Mouse (Mus musculus) lung, embryonic 16.5 days (tissue): Measurements from ENCODE around the gene Rufy1. TPM values are rescaled to one million over a fixed set of nuclear protein-coding genes. Genes with fewer than 3 reads are reported as not detected.
A peak's percentile ranks its signal among the peaks of the same experiment; 100 is the strongest.

Source experiments
- ATAC-seq: fragments of 200-750 bp; cut with Nextera tagmentation; 2 replicates; pipeline ENCODE4 v1.8.0; 2017; ENCODE audit warnings: low read depth, mild to moderate bottlenecking, moderate library complexity
- H3K27ac ChIP-seq: fragments of 300-500 bp; sonication (generic); 2 replicates; pipeline ENCODE4 v1.5.1; 2014; ENCODE audit warnings: mild to moderate bottlenecking, control low read depth, low read length
- H3K27me3 ChIP-seq: fragments of 300-500 bp; sonication (generic); 2 replicates; pipeline ENCODE4 v1.6.1; 2014; ENCODE audit warnings: low read depth, low read length, mixed read lengths; ENCODE audit not compliant: control insufficient read depth, insufficient read depth
- H3K36me3 ChIP-seq: fragments of 300-500 bp; sonication (generic); 2 replicates; pipeline ENCODE4 v1.6.1; 2014; ENCODE audit warnings: low read length; ENCODE audit not compliant: control insufficient read depth, insufficient read depth
- H3K4me1 ChIP-seq: fragments of 300-500 bp; sonication (generic); replicated peaks from 2 replicates; pipeline ENCODE4 v1.6.1; 2014; ENCODE audit warnings: low read length, mixed read lengths; ENCODE audit not compliant: control insufficient read depth, insufficient read depth
- H3K4me2 ChIP-seq: fragments of 300-500 bp; sonication (generic); 2 replicates; pipeline ENCODE4 v1.6.1; 2014; ENCODE audit warnings: low read depth, low read length, control low read depth
- H3K4me3 ChIP-seq: fragments of 300-500 bp; sonication (generic); 2 replicates; pipeline ENCODE4 v1.5.1; 2014; ENCODE audit warnings: mild to moderate bottlenecking, low read length, control low read depth
- H3K9ac ChIP-seq: fragments of 300-500 bp; sonication (generic); 2 replicates; pipeline ENCODE4 v1.6.1; 2014; ENCODE audit warnings: low read length, control low read depth
- H3K9me3 ChIP-seq: fragments of 300-500 bp; sonication (generic); 2 replicates; pipeline ENCODE4 v1.6.1; 2016; ENCODE audit warnings: low read length; ENCODE audit not compliant: control insufficient read depth
- WGBS: fragments of 180-500 bp; shearing (Covaris S2); extraction: QIAGEN DNeasy Blood & Tissue Kit; methylation state at CpG from one replicate; pipeline ENCODE4 v1.1.7; 2014; 5-methylcytosine and 5-hydroxymethylcytosine counted together
- microRNA counts: library from miRNA; unstranded; fragments of <30 nt; microRNA quantifications from one replicate; lab custom pipeline; 2016
- microRNA-seq: library from miRNA; unstranded; fragments of <30 nt; microRNA quantifications from one replicate; pipeline ENCODE4, GENCODE M21; 2016
- polyA plus RNA-seq: library from polyadenylated mRNA; unstranded; fragments of >200 nt; fragmentation: Nextera tagmentation; extraction: Ambion mirVana; gene quantifications from 2 replicates; pipeline ENCODE4 v1.2.1, GENCODE M21; 2015

The Rufy1 gene
- polyA plus RNA-seq, 1 experiment from 2014 or later = 23.6 TPM

GRCm38 (mm10) chr11:50354162-50354561 lies 76.8 kb downstream of the Rufy1 start, which contains the start of gene Cby3:
Gene Cby3, plus strand, starts transcription at chr11:50354462.
- ATAC-seq = no peak
- Histone ChIP-seq H3K4me2 (no peak within 1 kb of the TSS), H3K27me3 (no peaks in the 10 kb centered on the region), H3K4me3 (no peak within 1 kb of the TSS), H3K4me1 (no peaks in the 10 kb centered on the region; the same call in 1 of the 2 replicates), H3K36me3 (no peaks in the 10 kb centered on the region), H3K9ac (no peak within 1 kb of the TSS), H3K27ac (no peak within 1 kb of the TSS), H3K9me3 (no peaks in the 10 kb centered on the region)

- no peak for ATAC-seq
- no peak overlapping the region for H3K4me3 ChIP-seq
- 68% methylated on average over 2 of the region's 2 CpGs for WGBS
- no peak overlapping the region for H3K4me2 ChIP-seq
- no peak overlapping the region for H3K9ac ChIP-seq
- no peaks in the 10 kb centered on the region for H3K9me3 ChIP-seq
- H3K27ac ChIP-seq = no peak overlapping the region
- no peaks in the 10 kb centered on the region for H3K36me3 ChIP-seq
- H3K27me3 ChIP-seq = no peaks in the 10 kb centered on the region
- no peaks in the 10 kb centered on the region for H3K4me1 ChIP-seq
Observed at GRCm38 (mm10) chr11:50352177-50352576, 78.7 kb downstream of the Rufy1 start.

- Histone ChIP-seq H3K4me3 (no peak overlapping the region), H3K27ac (no peak overlapping the region), H3K27me3 (no peaks in the 10 kb centered on the region), H3K36me3 (no peaks in the 10 kb centered on the region), H3K9ac (no peak overlapping the region), H3K4me2 (no peak overlapping the region), H3K4me1 (no peaks in the 10 kb centered on the region), H3K9me3 (no peaks in the 10 kb centered on the region)
- no peak for ATAC-seq
- 79% methylated on average over 9 of the region's 9 CpGs for WGBS
Observed at GRCm38 (mm10) chr11:50346256-50347032, 84.5 kb downstream of the Rufy1 start.

- H3K9ac ChIP-seq = no peak overlapping the region
- 55% methylated on average over 4 of the region's 4 CpGs for WGBS
- no peaks in the 10 kb centered on the region for H3K9me3 ChIP-seq
- H3K4me3 ChIP-seq = no peak overlapping the region
- no peaks in the 10 kb centered on the region for H3K36me3 ChIP-seq
- no peaks in the 10 kb centered on the region for H3K4me1 ChIP-seq
- no peak overlapping the region for H3K4me2 ChIP-seq
- ATAC-seq = no peak
- H3K27me3 ChIP-seq = no peaks in the 10 kb centered on the region
- no peak overlapping the region for H3K27ac ChIP-seq
Observed at GRCm38 (mm10) chr11:50345486-50345885, 85.4 kb downstream of the Rufy1 start.

MicroRNAs within 50 kb of the gene (microRNA counts, 519-probe panel; counts per million panel counts)
- microRNA mmu-miR-804 (lab: Ali Mortazavi, UCI) = 2,268 counts per million, percentile 40 among the panel's probes with 10 or more counts

Small RNA genes within 50 kb of the gene (microRNA-seq; reads per million reads assigned to microRNA genes)
- gene Mir804 = not detected

Other genes starting within 250 kb of the Rufy1 start
- gene Sqstm1, start 220.3 kb downstream of the Rufy1 start, polyA plus RNA-seq = 257 and 295 TPM in 2 replicates
- gene Mgat4b, start 220.2 kb downstream of the Rufy1 start, polyA plus RNA-seq = 5.8 and 7.3 TPM in 2 replicates
- gene Ltc4s, start 192.5 kb downstream of the Rufy1 start, polyA plus RNA-seq = 2.7 and 3.6 TPM in 2 replicates
- 5.2 and 5.9 TPM in 2 replicates for gene Maml1, start 138.8 kb downstream of the Rufy1 start, polyA plus RNA-seq
- gene Canx, start 105.5 kb downstream of the Rufy1 start, polyA plus RNA-seq = 329 and 349 TPM in 2 replicates
- 0.43 and 0.45 TPM in 2 replicates for gene Cby3, start 76.7 kb downstream of the Rufy1 start, polyA plus RNA-seq
- 474 and 483 TPM in 2 replicates for gene Hnrnph1, start 54.1 kb downstream of the Rufy1 start, polyA plus RNA-seq
- gene Adamts2, start 171.0 kb upstream of the Rufy1 start, polyA plus RNA-seq = 14.0 and 16.3 TPM in 2 replicates